Mouse (Mus musculus) kidney, adult 2 months (tissue): ENCODE data around the gene Wdfy3.

Experiments
- CTCF ChIP-seq: fragments of 200-500 bp; conservative IDR thresholded peaks from 2 replicates; pipeline ENCODE4 v1.5.1; 2011; ENCODE audit warnings: low read depth, mild to moderate bottlenecking, control low read depth, low read length, moderate library complexity, mixed read lengths; ENCODE audit not compliant: insufficient read depth, insufficient read length
- POLR2A ChIP-seq: fragments of 200-500 bp; IDR thresholded peaks from one replicate; pipeline ENCODE4 v1.6.1; 2011; ENCODE audit warnings: low read depth, low read length, control low read depth

DNA sequence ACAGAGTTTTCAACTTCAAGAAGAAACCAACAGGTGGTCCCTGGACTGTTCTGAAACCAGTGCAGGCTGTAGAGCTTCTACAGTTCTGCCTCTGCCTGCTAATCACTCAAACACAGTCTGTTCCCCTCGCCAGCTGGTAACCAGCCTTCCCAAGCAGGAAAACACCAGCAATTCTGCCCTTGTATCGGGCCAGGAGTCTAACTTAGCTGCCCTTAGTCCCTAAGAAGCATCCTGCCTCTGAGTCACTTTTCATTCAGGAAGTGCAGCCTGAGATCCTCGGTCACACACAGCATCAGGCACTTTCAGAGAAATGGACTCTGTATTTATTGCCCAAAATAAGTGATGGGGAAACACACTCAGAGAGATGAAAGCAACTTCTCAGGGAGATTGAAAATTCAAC, 66.3 kb downstream of the Wdfy3 start:
- no peak for TF ChIP-seq CTCF
- TF ChIP-seq POLR2A, result no peak
